Mouse (Mus musculus) intestine, embryonic 16.5 days (tissue): ENCODE results near the gene Pmp22. TPM values are rescaled to one million over a fixed set of nuclear protein-coding genes. Genes with fewer than 3 reads are reported as not detected.

Source experiments
- ATAC-seq: fragments of 200-750 bp; cut with Nextera tagmentation; 2 replicates; pipeline ENCODE4 v1.8.0; 2017; ENCODE audit warnings: moderate TSS enrichment, moderate library complexity
- H3K27ac ChIP-seq: fragments of 300-500 bp; sonication (generic); 2 replicates; pipeline ENCODE4 v1.5.1; 2014; ENCODE audit warnings: mild to moderate bottlenecking, low read length
- H3K27me3 ChIP-seq: fragments of 300-500 bp; sonication (generic); replicated peaks from 2 replicates; pipeline ENCODE4 v1.6.1; 2014; ENCODE audit warnings: low read length, control low read depth, mixed read lengths; ENCODE audit not compliant: control insufficient read depth, insufficient read depth
- H3K36me3 ChIP-seq: fragments of 300-500 bp; sonication (generic); 2 replicates; pipeline ENCODE4 v1.6.1; 2014; ENCODE audit warnings: low read length, control low read depth; ENCODE audit not compliant: control insufficient read depth, insufficient read depth
- H3K4me1 ChIP-seq: fragments of 300-500 bp; sonication (generic); 2 replicates; pipeline ENCODE4 v1.6.1; 2014; ENCODE audit warnings: low read length, control low read depth, mixed read lengths; ENCODE audit not compliant: control insufficient read depth, insufficient read depth
- H3K4me2 ChIP-seq: fragments of 300-500 bp; sonication (generic); 2 replicates; pipeline ENCODE4 v1.6.1; 2014; ENCODE audit warnings: low read depth, low read length, control low read depth
- H3K4me3 ChIP-seq: fragments of 300-500 bp; sonication (generic); 2 replicates; pipeline ENCODE4 v1.5.1; 2014; ENCODE audit warnings: mild to moderate bottlenecking, low read length
- H3K9ac ChIP-seq: fragments of 300-500 bp; sonication (generic); 2 replicates; pipeline ENCODE4 v1.6.1; 2014; ENCODE audit warnings: low read depth, low read length
- H3K9me3 ChIP-seq: fragments of 300-500 bp; sonication (generic); 2 replicates; pipeline ENCODE4 v1.6.1; 2016; ENCODE audit warnings: low read length, control low read depth; ENCODE audit not compliant: control insufficient read depth
- WGBS: fragments of 180-500 bp; shearing (Covaris S2); extraction: QIAGEN DNeasy Blood & Tissue Kit; methylation state at CpG from one replicate; pipeline ENCODE4 v1.1.7; 2014; 5-methylcytosine and 5-hydroxymethylcytosine counted together
- polyA plus RNA-seq: library from polyadenylated mRNA; unstranded; fragments of >200 nt; fragmentation: Nextera tagmentation; extraction: Ambion mirVana; gene quantifications from 2 replicates; pipeline ENCODE4 v1.2.1, GENCODE M21; 2015

Pmp22 gene
- polyA plus RNA-seq, 1 experiment from 2014 or later, result 110 TPM

GRCm38 (mm10) chr11:63142311-63142710 lies 13.5 kb downstream of the Pmp22 start:
- no peak for ATAC-seq
- Histone ChIP-seq H3K36me3 (no peaks in the 10 kb centered on the region), H3K9ac (no peak overlapping the region), H3K4me3 (no peak overlapping the region), H3K27ac (no peak overlapping the region), H3K4me1 (no peaks in the 10 kb centered on the region), H3K4me2 (no peak overlapping the region), H3K9me3 (no peaks in the 10 kb centered on the region), H3K27me3 (no peaks in the 10 kb centered on the region)
- 90% methylated on average over 5 of the region's 5 CpGs for WGBS

- Histone ChIP-seq H3K27ac (no peak overlapping the region), H3K9ac (no peak overlapping the region), H3K27me3 (no peaks in the 10 kb centered on the region), H3K36me3 (no peaks in the 10 kb centered on the region), H3K4me3 (no peak overlapping the region), H3K9me3 (no peaks in the 10 kb centered on the region), H3K4me1 (no peaks in the 10 kb centered on the region), H3K4me2 (no peak overlapping the region)
- no peak for ATAC-seq
- 78% methylated on average over 4 of the region's 4 CpGs for WGBS
These were observed 14.0 kb downstream of the Pmp22 start for GRCm38 (mm10) chr11:63142816-63143215.

- 78% methylated on average over 8 of the region's 8 CpGs for WGBS
- H3K9ac ChIP-seq, result no peak overlapping the region
- H3K27ac ChIP-seq, result no peak overlapping the region
- H3K4me1 ChIP-seq, result no peaks in the 10 kb centered on the region
- no peak for ATAC-seq
- no peaks in the 10 kb centered on the region for H3K27me3 ChIP-seq
- H3K36me3 ChIP-seq, result no peaks in the 10 kb centered on the region
- no peaks in the 10 kb centered on the region for H3K9me3 ChIP-seq
- H3K4me2 ChIP-seq, result no peak overlapping the region
- no peak overlapping the region for H3K4me3 ChIP-seq
These were observed 14.7 kb downstream of the Pmp22 start for GRCm38 (mm10) chr11:63143486-63143885.

GRCm38 (mm10) chr11:63146601-63147000 lies 17.8 kb downstream of the Pmp22 start:
- Histone ChIP-seq H3K9ac (no peak overlapping the region), H3K27ac (no peak overlapping the region), H3K9me3 (no peaks in the 10 kb centered on the region), H3K4me3 (no peak overlapping the region), H3K4me2 (no peak overlapping the region), H3K27me3 (no peaks in the 10 kb centered on the region), H3K36me3 (no peaks in the 10 kb centered on the region), H3K4me1 (no peaks in the 10 kb centered on the region)
- ATAC-seq, result no peak
- whole genome bisulfite sequencing, result 77% methylated on average over 7 of the region's 7 CpGs

- Histone ChIP-seq H3K36me3 (no peaks in the 10 kb centered on the region), H3K4me1 (no peaks in the 10 kb centered on the region), H3K9ac (no peak overlapping the region), H3K4me2 (no peak overlapping the region), H3K27me3 (no peaks in the 10 kb centered on the region), H3K9me3 (no peaks in the 10 kb centered on the region), H3K27ac (no peak overlapping the region), H3K4me3 (no peak overlapping the region)
- 79% methylated on average over 3 of the region's 3 CpGs for WGBS
- no peak for ATAC-seq
These were observed 19.5 kb downstream of the Pmp22 start for GRCm38 (mm10) chr11:63148276-63148675.

GRCm38 (mm10) chr11:63151857-63152256 lies 23.1 kb downstream of the Pmp22 start:
- Histone ChIP-seq H3K4me1 (no peaks in the 10 kb centered on the region), H3K4me2 (no peak overlapping the region), H3K9ac (no peak overlapping the region), H3K4me3 (no peak overlapping the region), H3K27me3 (no peaks in the 10 kb centered on the region), H3K27ac (no peak overlapping the region), H3K36me3 (no peaks in the 10 kb centered on the region), H3K9me3 (no peaks in the 10 kb centered on the region)
- WGBS, result 82% methylated on average over 5 of the region's 5 CpGs
- ATAC-seq, result no peak

GRCm38 (mm10) chr11:63157117-63157516 lies 28.3 kb downstream of the Pmp22 start:
- Histone ChIP-seq H3K9ac (no peak overlapping the region), H3K4me1 (no peaks in the 10 kb centered on the region), H3K4me3 (no peak overlapping the region), H3K36me3 (no peaks in the 10 kb centered on the region; the same call in 1 of the 2 replicates), H3K27me3 (no peaks in the 10 kb centered on the region), H3K9me3 (no peaks in the 10 kb centered on the region), H3K27ac (no peak overlapping the region), H3K4me2 (no peak overlapping the region)
- no peak for ATAC-seq
- WGBS, result 84% methylated on average over 4 of the region's 4 CpGs

GRCm38 (mm10) chr11:63160926-63161325 lies 32.1 kb downstream of the Pmp22 start:
- Histone ChIP-seq H3K9me3 (no peaks in the 10 kb centered on the region), H3K9ac (no peak overlapping the region), H3K27ac (no peak overlapping the region), H3K4me1 (no peaks in the 10 kb centered on the region), H3K4me3 (no peak overlapping the region), H3K4me2 (no peak overlapping the region), H3K27me3 (no peaks in the 10 kb centered on the region), H3K36me3 (no peaks in the 10 kb centered on the region; the same call in 1 of the 2 replicates)
- ATAC-seq, result no peak

GRCm38 (mm10) chr11:63162806-63163205 lies 34.0 kb downstream of the Pmp22 start:
- H3K36me3 ChIP-seq, result no peaks in the 10 kb centered on the region; the same call in 1 of the 2 replicates
- ATAC-seq, result no peak
- WGBS, result 77% methylated on average over 2 of the region's 2 CpGs
- H3K4me2 ChIP-seq, result no peak overlapping the region
- no peaks in the 10 kb centered on the region for H3K4me1 ChIP-seq
- no peak overlapping the region for H3K27ac ChIP-seq
- no peaks in the 10 kb centered on the region for H3K27me3 ChIP-seq
- H3K4me3 ChIP-seq, result no peak overlapping the region
- no peaks in the 10 kb centered on the region for H3K9me3 ChIP-seq
- H3K9ac ChIP-seq, result no peak overlapping the region

GRCm38 (mm10) chr11:63163550-63163949 lies 34.8 kb downstream of the Pmp22 start:
- peaks cover 5% of the 10 kb centered on the region for H3K4me1 ChIP-seq
- H3K9ac ChIP-seq, result no peak overlapping the region
- 85% methylated on average over 8 of the region's 8 CpGs for WGBS
- H3K9me3 ChIP-seq, result no peaks in the 10 kb centered on the region
- no peaks in the 10 kb centered on the region for H3K27me3 ChIP-seq
- no peak for ATAC-seq
- no peaks in the 10 kb centered on the region; the same call in 1 of the 2 replicates for H3K36me3 ChIP-seq
- no peak overlapping the region for H3K27ac ChIP-seq
- H3K4me3 ChIP-seq, result no peak overlapping the region
- no peak overlapping the region for H3K4me2 ChIP-seq
